Mouse (Mus musculus) spleen, adult 2 months (tissue): ENCODE results near the gene Afg1l. TPM values are rescaled to one million over a fixed set of nuclear protein-coding genes. Genes with fewer than 3 reads are reported as not detected.

Experiments
- DNase-seq, 2 experiments: peaks; one replicate each; pipeline versions ENCODE4 v3.0.0 to v3.0.0-alpha.2; 2012 to 2021; ENCODE audit warnings: low spot score in 2 of 2, low read depth in 1 of 2
- H3K27ac ChIP-seq: fragments of 200-500 bp; 2 replicates; pipeline ENCODE4 v1.5.1; 2012; ENCODE audit warnings: low read length, inconsistent platforms; ENCODE audit not compliant: insufficient read depth
- H3K27me3 ChIP-seq: fragments of 200-500 bp; 2 replicates; pipeline ENCODE4 v1.6.1; 2012; ENCODE audit warnings: mild to moderate bottlenecking, moderate library complexity, low read length, inconsistent platforms; ENCODE audit not compliant: control insufficient read depth, insufficient read depth
- H3K36me3 ChIP-seq: fragments of 200-500 bp; 2 replicates; pipeline ENCODE4 v1.6.1; 2012; ENCODE audit warnings: mild to moderate bottlenecking, low read length, inconsistent platforms; ENCODE audit not compliant: control insufficient read depth, insufficient read depth
- H3K4me1 ChIP-seq: fragments of 200-500 bp; 2 replicates; pipeline ENCODE4 v1.6.1; 2011; ENCODE audit warnings: inconsistent platforms; ENCODE audit not compliant: control insufficient read depth, insufficient read depth, insufficient read length
- H3K4me3 ChIP-seq: fragments of 200-500 bp; 2 replicates; pipeline ENCODE4 v1.5.1; 2011; ENCODE audit warnings: mild to moderate bottlenecking, inconsistent platforms; ENCODE audit not compliant: insufficient read depth, insufficient read length; ENCODE audit errors: extremely low read depth
- CTCF ChIP-seq: fragments of 200-500 bp; IDR thresholded peaks from 2 replicates; pipeline ENCODE4 v1.5.1; 2011; ENCODE audit warnings: mild to moderate bottlenecking, inconsistent platforms; ENCODE audit not compliant: insufficient read depth, insufficient read length, insufficient replicate concordance; ENCODE audit errors: extremely low read depth
- POLR2A ChIP-seq: fragments of 200-500 bp; IDR thresholded peaks from 2 replicates; pipeline ENCODE4 v1.6.1; 2011; ENCODE audit warnings: low read depth, low read length, inconsistent platforms
- WGBS: fragments of 180-500 bp; shearing (Covaris S2); methylation state at CpG from one replicate; pipeline ENCODE4 v1.1.7; 2018; 5-methylcytosine and 5-hydroxymethylcytosine counted together
- polyA plus RNA-seq: library from polyadenylated mRNA; depleted of rRNA; stranded (reverse); fragments of >200 nt; gene quantifications from 2 replicates; pipeline ENCODE4 v1.2.3, GENCODE M21; 2012

Afg1l gene
- polyA plus RNA-seq, 1 experiment = 2.1 TPM

- Histone ChIP-seq H3K27ac (peak overlapping the region; percentile 93), H3K4me3 (peak overlapping the region; percentile 69), H3K27me3 (no peaks in the 10 kb centered on the region), H3K36me3 (no peaks in the 10 kb centered on the region), H3K4me1 (peaks cover 5% of the 10 kb centered on the region; the same call in 1 of the 2 replicates)
- DNase-seq = no peak
- WGBS = 11% methylated on average over 25 of the region's 25 CpGs
- no peak for TF ChIP-seq CTCF
- TF ChIP-seq POLR2A = no peak
Observed at GRCm38 (mm10) chr10:42477550-42478340, 620 bp downstream of the Afg1l start.

GRCm38 (mm10) chr10:42476774-42477475 lies 1.4 kb downstream of the Afg1l start:
- Histone ChIP-seq H3K36me3 (no peaks in the 10 kb centered on the region), H3K4me3 (no peak overlapping the region), H3K27ac (no peak overlapping the region), H3K4me1 (peaks cover 5% of the 10 kb centered on the region; the same call in 1 of the 2 replicates), H3K27me3 (no peaks in the 10 kb centered on the region)
- WGBS = 95% methylated on average over 10 of the region's 10 CpGs
- DNase-seq = no peak
- TF ChIP-seq CTCF (no peak), POLR2A (no peak)

GRCm38 (mm10) chr10:42474946-42475514 lies 3.3 kb downstream of the Afg1l start:
- 88% methylated on average over 6 of the region's 6 CpGs for WGBS

GRCm38 (mm10) chr10:42464805-42465204 lies 13.6 kb downstream of the Afg1l start:
- WGBS = 92% methylated on average over 14 of the region's 14 CpGs
- H3K4me3 ChIP-seq = no peak overlapping the region
- H3K27me3 ChIP-seq = no peaks in the 10 kb centered on the region
- no peaks in the 10 kb centered on the region; the same call in 1 of the 2 replicates for H3K36me3 ChIP-seq
- TF ChIP-seq POLR2A = no peak
- DNase-seq = no peak
- no peaks in the 10 kb centered on the region for H3K4me1 ChIP-seq
- no peak overlapping the region for H3K27ac ChIP-seq

More at GRCm38 (mm10) chr10:42474946-42475514, 3.3 kb downstream of the Afg1l start:
- TF ChIP-seq POLR2A (no peak), CTCF (no peak)
- Histone ChIP-seq H3K36me3 (no peaks in the 10 kb centered on the region), H3K27me3 (no peaks in the 10 kb centered on the region), H3K27ac (no peak overlapping the region), H3K4me3 (no peak overlapping the region), H3K4me1 (peaks cover 5% of the 10 kb centered on the region; the same call in 1 of the 2 replicates)
- no peak for DNase-seq

- Histone ChIP-seq H3K4me1 (no peaks in the 10 kb centered on the region), H3K27me3 (no peaks in the 10 kb centered on the region), H3K27ac (no peak overlapping the region), H3K4me3 (no peak overlapping the region), H3K36me3 (peaks cover 2% of the 10 kb centered on the region; the same call in 1 of the 2 replicates)
- TF ChIP-seq POLR2A (no peak), CTCF (no peak)
- WGBS = 57% methylated on average over 5 of the region's 5 CpGs
- DNase-seq = no peak
Observed at GRCm38 (mm10) chr10:42464224-42464623, 14.1 kb downstream of the Afg1l start.

GRCm38 (mm10) chr10:42457557-42458191 lies 20.7 kb downstream of the Afg1l start:
- no peaks in the 10 kb centered on the region for H3K27me3 ChIP-seq
- H3K27ac ChIP-seq = peak overlapping the region; percentile 21; the same call in 1 of the 2 replicates
- DNase-seq = no peak
- peaks cover 8% of the 10 kb centered on the region for H3K36me3 ChIP-seq
- no peak for TF ChIP-seq POLR2A
- no peak for TF ChIP-seq CTCF
- H3K4me3 ChIP-seq = no peak overlapping the region
- 73% methylated on average over 9 of the region's 9 CpGs for WGBS
- H3K4me1 ChIP-seq = no peaks in the 10 kb centered on the region
